Mouse (Mus musculus) E14TG2a.4 (cell line): ENCODE results near the gene Ablim1.

Source experiments
- CTCF ChIP-seq: conservative IDR thresholded peaks from 2 replicates; pipeline ENCODE4 v1.5.1; 2014; ENCODE audit warnings: low read length
- POU5F1 ChIP-seq: IDR thresholded peaks from 2 replicates; pipeline ENCODE4 v1.6.1; 2014; ENCODE audit warnings: low read length, borderline replicate concordance

- TF ChIP-seq CTCF (no peak), POU5F1 (no peak)
Observed at GRCm38 (mm10) chr19:57274286-57274685, 40.4 kb downstream of the Ablim1 start.
